Mouse (Mus musculus): ENCODE results near the gene Gm17571.

Gene Gm17571

DNA sequence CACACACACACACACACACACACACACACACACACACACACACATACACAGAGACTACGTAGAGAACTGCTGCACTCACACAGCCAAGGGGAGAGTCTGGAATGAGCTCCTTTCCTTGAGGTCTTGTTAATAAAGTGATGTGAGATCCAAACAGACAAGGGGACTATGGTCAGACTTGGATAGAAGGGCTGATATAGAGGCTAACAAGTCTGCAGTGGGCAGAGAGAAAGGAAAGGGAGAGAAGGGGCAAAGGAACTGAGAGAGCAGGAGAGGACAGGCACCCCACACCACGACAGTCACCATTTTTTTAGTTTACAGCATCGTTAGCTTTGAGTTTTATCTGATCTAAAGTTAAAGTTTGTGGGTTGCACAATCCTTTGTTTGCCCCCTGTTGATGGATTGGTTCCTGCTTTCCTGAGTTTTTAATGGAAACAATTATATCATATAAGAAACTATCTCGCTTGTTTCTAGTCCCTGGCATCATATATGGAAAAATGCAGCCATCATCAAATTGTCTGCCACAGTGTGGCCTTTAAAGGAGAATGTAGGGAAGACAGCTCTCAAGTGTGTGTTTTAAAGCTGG lies at the start of gene Gm17571:
Gene Gm17571, minus strand, starts transcription at position 51 of the 583 bp plus-strand sequence.
- no peak for DNase-seq (ENCODE audit: low spot score)

GRCm38 (mm10) chr9:13495530-13495929 lies 49.0 kb upstream of the Gm17571 start:
- no peak for DNase-seq (ENCODE audit: low spot score)

DNA sequence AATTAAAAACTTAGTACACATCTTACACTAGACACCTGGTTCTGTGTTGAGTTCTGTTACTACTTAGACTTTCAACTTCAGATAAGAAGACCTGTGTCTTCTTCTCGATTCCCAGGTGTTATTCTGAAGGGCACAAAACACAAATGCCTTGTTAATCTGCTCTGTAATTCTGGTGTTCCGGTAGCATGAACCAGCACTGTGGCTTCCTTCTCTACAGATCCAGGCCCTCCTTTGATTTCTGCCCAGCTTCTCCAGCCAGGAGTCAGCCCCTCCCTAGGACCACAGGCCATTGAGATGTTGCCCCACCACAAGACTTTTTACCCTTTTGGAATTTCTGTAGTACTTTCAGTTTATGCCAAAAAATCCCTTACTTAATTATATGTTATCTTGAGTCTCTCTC lies 47.2 kb upstream of the Gm17571 start:
- no peak for DNase-seq (ENCODE audit: low spot score)

DNA sequence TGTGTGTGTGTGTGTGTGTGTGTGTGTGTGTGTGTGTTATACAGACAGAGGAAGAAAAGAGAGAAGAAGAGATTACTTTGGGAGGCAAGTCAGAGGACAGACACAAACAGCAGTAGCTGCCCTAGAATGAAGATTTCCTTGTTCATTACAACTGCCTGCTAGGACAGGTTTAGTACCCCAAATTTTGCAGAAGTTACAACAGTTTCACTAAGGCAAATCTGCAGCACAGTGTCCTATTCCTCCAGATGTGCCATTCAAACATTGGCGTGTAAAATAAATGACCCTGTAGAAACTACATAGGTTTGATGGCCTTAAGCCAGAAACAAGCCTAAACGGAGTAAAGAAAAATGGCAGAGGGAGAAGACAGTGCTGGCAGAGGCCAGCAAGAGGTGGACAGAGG lies 46.3 kb upstream of the Gm17571 start:
- DNase-seq (ENCODE audit: low spot score), result no peak

DNA sequence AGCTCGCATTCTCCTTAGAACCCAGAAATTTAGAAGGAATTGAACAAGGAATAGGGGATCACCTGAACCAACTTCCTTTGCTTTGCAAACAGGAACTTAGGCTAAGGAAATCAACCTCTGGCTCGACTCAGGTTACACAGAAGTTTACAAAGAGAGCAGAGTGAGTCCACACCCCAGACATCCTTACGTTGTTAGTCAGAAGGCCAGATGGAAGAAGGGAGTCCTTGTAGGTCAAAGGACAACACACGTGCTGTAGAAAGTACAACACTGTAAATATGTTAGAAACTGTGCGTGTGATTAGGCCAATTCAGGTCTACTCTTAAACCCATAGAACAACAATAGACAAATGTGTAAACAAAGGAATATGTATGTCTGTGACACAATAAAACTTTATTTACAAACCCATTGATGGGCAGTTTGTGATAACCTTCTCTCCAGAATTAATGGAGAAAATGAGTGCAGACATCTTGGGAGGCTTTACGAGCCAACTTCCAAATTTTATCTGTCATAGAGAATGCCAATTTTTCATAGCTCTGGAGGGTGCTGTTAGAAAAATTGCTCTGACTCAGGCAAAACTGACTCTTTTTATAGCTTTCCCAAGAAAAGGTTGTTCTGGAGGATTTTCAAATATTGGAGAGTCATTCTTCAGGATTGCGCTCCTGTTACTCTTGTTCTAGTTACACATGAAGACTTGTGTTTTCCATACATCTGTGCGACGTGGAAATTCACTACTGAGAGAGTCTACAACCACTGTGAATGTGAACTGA lies 45.5 kb upstream of the Gm17571 start:
- no peak for DNase-seq (ENCODE audit: low spot score)

GRCm38 (mm10) chr9:13491107-13491506 lies 44.6 kb upstream of the Gm17571 start:
- no peak for DNase-seq (ENCODE audit: low spot score)

DNA sequence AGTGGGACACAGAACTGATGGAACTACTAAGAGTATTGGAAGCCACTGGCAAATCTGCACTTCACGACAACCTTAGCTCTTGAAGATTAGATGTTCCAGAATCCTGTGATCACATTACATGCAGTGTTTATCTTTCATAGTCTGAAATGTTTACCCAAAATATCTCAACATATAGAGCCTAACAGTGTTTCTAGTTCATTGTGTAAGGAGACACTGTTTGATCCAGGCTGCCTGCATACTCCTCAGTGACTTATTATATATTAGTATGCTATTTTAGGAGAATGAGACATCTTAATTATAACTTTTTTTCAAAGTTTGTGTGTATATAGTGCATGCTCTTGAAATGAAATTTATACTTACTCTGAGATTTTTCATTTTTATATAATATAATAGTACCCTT lies 39.4 kb upstream of the Gm17571 start:
- no peak for DNase-seq (ENCODE audit: low spot score)

DNA sequence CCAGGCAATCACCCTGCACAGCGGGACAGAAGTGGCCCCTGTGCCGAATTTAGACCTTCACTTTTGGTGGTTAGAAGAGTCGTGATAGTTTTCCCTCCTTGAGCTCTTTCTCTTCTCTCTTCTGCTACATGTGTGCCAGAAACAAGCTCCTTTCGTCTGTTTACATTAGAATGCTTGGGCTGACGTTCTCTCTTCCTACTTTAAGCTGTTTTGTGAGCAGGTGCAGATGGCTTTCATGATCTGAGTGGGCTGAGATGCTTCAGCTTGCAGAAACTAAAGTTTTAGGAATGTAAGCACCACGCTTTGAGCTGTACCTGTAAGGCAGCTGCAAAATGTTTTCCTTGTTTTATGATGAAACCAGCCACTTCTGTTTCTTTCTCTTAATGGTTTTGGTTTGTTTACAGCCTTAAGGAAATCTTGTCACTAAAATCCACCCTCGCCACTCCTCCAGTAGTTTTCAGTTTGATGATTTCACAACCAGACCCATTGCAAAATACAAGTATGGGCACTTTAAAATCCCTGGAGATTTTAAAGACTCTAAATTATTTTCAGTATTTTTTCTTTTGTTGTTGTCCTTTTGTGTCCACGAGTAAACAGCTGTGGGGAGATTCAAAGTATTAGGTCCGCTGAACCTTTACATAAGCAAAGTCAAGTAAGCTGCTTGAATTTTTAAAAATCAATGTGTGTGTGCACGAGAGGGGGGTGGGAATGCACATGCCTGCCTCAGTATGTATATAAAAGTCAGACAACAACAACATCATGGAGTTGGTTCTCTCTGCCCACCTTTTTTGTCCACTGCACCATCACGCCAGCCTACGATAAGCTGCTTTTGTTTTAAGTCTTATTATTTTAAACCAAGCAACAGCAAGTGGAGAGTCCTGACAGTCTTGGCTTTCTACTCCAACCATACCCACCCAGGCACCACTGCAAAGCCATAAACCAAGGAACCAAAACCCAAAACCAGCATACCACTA lies 38.0 kb upstream of the Gm17571 start:
- DNase-seq (ENCODE audit: low spot score), result no peak

DNA sequence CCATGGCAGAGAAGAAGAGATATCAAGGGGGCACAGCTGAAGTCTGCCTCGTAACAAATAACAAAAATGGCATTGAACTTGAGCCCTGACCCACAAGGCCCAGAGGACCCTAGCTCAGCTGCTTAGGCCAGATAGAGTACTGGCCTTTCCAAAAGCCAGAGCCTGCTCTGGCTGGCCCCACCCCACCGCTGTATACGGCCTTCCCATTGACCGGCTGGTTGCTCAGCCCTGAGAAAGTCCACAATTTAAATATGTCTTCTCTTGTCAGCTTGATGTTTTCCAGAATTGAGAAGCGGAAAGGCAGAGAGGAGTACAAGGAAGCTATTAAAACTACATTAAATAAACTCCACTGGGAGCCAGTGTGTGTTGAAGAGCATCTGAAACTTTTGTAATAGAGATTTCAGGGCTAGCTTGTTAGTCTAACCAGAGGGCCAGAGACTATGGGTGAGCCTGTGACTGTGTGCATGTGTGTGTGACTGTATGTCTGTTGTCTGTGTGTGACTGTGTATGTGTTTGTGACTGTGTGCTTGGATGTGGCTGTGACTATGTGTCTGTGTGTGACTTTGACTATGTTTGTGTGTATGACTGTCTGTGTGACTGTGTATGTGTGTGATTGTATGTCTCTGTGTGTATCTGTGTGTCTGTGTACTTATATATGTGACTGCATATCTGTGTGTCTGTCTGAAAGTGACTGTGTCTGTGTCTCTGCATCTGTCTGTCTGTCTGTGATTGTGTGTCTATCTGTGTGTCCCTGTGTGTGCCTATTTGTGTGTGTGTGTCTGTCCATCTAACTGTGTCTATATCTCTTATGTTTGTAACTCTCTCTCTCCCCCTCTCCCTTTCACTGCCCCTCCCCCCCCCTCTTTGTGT lies 36.9 kb upstream of the Gm17571 start:
- DNase-seq (ENCODE audit: low spot score), result peak; percentile 85

- DNase-seq (ENCODE audit: low spot score), result no peak
These were observed 32.7 kb upstream of the Gm17571 start for GRCm38 (mm10) chr9:13479275-13479674.

- no peak for DNase-seq (ENCODE audit: low spot score)
These were observed 28.4 kb upstream of the Gm17571 start for GRCm38 (mm10) chr9:13474951-13475350.

DNA sequence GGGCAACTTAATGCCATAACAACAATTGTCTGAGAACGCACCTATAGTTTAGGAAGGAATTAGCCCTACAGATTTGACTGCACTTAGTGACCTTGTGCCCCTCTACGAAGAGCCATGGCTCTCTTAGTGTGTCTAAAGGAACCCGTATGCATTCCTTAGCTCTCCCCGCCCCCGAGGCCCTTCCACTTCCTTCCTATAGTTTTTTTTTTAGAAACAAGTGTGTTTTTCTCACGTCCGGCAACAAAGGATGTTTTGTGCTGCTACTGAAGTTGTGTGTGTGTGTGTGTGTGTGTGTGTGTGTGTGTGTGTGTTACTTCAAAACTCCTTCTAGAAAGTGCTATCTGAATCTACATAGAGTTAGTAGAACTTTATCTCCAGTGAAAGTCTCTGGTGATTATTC lies 23.5 kb upstream of the Gm17571 start:
- DNase-seq (ENCODE audit: low spot score), result no peak

DNA sequence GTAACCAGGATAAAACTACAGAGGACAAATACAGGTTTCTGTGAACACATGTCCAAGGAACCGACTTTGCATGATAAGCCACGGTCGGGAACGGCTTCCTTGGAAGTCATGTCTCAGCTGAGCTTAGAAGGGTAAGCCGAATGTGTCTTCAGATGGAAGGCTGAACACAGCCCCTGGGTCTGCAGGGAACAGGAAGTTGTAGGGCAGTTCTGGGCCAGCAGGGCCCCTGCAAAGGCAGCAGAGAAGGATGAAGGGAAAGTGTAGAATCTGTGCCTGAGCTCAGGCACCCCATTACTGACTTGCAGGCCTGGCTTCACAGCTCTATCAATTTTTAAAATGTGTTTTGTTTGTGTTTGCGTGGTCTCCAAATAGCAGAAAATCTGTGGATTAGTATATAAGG lies 22.2 kb upstream of the Gm17571 start:
- DNase-seq (ENCODE audit: low spot score), result no peak

- DNase-seq (ENCODE audit: low spot score), result no peak
These were observed 21.2 kb upstream of the Gm17571 start for GRCm38 (mm10) chr9:13467745-13468144.

DNA sequence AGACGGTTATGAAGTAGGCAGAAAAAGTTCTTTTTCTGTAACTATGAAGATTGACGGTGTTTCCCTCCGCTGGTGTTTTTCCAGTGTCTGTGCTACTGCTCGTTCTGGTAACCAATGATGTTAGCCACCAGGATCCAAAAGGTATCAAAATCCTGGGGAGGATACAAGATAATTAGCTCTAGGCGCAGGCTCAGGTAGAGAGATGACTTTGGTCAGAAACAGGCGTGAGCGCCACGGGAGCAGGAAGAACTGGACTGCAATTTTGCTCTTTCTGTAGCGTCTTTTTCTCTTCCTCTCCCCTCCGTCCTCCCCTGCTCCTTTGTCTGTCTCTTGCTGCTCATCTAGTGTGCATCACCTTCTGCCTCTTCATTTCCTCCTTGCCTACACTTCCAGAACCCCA lies 20.3 kb upstream of the Gm17571 start:
- no peak for DNase-seq (ENCODE audit: low spot score)

DNA sequence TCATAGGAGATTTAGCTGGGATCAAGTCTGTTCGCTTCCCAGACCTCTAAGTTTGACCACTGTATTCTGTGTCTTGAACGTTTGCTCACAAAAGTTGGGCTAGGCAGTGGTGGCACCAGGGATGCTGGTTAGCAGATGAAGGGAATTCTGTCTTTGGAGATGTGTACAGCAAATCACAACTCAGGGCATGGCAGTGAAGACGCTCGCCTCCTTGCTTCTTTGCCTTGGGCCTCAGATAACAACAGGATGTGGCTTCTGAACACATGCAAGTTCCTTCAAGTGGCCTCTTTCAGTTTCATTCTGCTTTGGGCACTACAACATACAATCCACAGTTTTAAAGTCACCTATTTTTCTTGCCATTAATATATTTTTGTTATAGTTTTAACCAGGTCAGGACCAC lies 19.8 kb upstream of the Gm17571 start:
- DNase-seq (ENCODE audit: low spot score), result no peak

- DNase-seq (ENCODE audit: low spot score), result no peak
These were observed 18.9 kb upstream of the Gm17571 start for GRCm38 (mm10) chr9:13465358-13466020.

DNA sequence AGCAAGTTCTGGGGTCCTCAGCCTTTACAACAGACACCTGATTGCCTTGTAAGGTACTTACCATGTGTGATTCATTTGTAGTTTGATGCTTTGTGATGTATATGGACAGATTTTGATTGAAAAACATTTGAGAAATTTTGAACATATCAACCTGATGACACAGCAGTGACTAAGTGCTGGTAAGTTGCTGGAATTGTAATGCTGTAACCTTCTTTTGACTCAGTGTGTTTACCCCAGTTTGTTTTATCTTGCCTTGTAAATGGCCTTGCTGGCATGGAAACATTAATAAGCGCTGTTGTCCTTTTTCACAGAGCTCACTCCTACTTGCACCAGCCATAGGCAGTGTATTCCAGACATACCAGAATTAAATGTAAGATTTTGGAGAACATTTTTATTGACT lies 14.4 kb upstream of the Gm17571 start:
- DNase-seq (ENCODE audit: low spot score), result no peak

DNA sequence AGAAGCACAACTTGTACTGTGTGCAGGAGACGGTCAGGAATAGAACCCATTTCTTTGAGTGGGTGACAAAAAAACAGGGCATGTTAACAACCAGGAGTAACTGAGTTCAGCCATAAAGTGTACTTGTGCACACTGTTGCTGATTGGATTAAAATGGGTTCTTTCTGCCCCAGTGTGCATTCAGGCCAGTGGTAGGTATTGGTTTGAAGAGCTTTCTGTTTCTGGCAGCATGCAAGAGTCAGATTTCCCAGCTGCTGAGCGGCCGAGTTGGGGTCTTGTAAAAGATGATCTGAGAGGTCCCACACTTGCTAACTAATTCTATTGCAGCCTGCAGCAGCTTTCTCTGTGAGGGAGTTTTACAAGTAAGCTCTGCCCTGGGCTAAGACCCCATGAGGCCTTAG lies 13.5 kb upstream of the Gm17571 start:
- DNase-seq (ENCODE audit: low spot score), result no peak

GRCm38 (mm10) chr9:13459371-13459770 lies 12.8 kb upstream of the Gm17571 start:
- no peak for DNase-seq (ENCODE audit: low spot score)

DNA sequence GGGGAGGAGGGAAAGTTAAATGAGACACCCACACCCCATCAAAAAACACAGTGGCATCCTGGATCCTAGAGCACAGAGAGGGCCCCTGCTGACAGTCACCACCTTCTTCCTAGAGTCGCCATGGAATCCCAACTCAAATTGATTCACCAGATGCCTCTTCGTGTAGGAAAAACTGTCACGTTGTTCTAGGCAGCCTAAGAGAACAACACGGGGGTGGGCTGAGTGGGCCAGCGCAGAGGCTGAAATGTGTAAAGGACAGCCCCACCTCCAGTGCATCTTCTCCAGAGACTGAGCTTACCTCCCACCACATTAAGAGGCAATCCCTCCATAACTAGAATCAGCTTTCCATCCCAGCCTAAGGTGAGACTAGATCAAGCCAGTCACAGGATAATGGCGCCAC lies 11.2 kb upstream of the Gm17571 start:
- no peak for DNase-seq (ENCODE audit: low spot score)

Measured in MN1 (cell line).